Mouse (Mus musculus) heart, adult 9 months (tissue): Measurements from ENCODE around the gene Clec4g.

Experiments used
- DNase-seq, 2 experiments: peaks; one replicate each; pipeline ENCODE4 v3.0.0; 2022; ENCODE audit warnings: low spot score in 2 of 2

Gene Clec4g

DNA sequence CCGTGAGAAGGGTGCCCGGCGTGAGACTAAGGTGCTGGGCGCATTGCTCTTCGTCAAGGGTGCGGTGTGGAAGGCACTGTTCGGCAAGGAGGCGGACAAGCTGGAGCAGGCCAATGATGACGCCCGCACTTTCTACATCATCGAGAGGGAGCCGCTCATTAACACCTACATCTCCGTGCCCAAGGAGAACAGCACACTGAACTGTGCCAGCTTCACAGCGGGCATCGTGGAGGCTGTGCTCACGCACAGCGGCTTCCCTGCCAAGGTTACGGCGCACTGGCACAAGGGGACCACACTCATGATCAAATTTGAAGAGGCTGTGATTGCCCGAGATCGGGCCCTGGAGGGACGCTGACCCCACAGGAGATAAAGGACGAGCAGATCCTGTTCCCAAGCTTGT, 41.2 kb downstream of the Clec4g start:
- no peak for DNase-seq

DNA sequence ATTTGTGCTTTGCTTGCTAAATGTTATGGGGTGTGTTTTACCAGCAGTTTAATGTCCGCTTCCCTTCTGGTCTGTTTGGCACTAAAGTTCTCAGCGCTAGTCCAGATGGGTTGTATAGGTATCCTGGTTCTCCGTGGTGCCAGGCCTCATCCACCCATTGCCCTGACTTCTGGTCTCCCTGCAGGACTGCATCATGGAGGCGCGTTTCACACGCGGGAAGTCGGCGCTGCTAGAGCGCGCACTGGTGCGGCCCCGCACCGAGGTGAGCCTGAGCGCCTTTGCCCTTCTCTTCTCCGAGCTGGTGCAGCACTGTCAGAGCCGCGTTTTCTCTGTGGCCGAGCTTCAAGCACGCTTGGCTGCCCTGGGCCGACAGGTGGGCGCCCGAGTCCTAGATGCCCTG, 41.6 kb downstream of the Clec4g start:
- DNase-seq, result no peak

DNA sequence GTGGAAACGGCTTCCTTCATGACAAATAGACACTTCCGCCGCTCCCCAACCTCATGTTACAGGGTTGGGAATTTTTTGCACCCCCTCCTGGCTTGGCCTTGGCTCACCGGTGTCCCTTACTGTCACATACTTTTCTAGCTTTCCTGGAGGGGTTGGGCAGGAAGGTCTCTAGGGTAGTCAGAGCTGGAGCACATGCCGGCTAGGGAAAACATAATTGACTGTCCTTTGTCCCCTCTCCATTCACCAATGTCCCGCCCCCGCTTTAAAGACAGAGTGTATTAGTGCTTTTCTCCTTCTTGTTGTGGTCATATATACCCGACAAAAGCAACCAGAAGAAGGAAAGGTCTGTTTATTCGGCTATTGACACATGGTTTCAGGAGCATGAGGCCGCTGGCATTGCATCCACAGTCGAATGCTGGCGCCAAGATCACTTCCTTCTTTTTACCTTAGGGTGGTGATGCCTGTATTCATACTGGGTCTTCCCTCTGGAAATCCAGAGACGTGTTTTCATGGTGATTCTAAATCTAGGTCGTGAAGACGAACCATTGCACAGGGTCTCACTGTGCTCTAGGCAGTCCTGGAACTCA, 43.4 kb downstream of the Clec4g start:
- no peak for DNase-seq

DNA sequence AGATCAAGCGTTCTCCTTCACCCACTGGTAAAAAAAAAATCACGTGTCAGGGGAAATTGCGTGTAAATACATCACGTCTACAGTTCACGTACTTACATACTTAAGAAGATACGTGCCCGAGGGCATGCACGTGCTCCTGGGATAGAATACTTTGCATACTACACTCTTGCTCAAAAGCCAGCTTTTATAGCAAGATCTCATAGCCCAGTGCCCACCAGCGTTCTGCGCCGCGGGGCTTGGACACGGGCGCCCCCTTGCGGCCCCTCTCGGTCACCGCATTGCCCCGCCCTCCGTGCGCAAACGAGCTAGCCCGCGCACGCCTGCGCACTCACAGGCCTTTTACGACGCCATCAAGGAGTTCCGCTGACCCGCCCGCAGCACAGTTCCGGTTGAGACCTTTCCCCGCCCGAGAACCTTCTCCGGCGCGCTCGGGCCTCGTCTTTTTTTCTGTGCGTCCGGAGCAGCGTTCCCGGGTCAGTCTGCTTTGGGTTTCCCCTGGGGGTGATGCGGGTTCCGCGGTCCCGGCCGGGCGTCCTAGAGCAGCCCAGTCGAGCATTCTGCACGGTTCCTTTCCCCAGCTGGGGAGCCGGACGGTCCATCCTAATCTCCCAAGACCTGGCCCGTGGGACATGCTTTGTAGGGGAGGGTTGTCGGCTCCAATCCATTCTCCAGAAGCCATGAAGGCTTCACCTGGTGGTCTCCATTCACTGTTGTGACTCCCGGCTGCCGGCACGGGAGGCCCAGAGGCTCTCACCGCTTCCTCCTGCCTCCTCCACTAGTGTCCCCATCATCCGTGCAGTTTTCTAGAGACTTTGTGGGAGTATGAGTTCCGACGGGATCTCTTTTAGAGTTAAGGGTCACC, 44.1 kb downstream of the Clec4g start, which contains the start of gene Trappc5:
TSS of gene Trappc5 (plus strand) at position 169 of the 862 bp plus-strand sequence.
- peak; percentile 92 to 93 for DNase-seq

- DNase-seq, result no peak
Measured at GRCm38 (mm10) chr8:3674671-3675070, 45.8 kb downstream of the Clec4g start.

- DNase-seq, result peak; percentile 65 to 74
Measured at GRCm38 (mm10) chr8:3671980-3672491, 48.4 kb downstream of the Clec4g start, which contains the start of gene Fcor. Gene Fcor, minus strand, starts transcription at chr8:3672362.

DNA sequence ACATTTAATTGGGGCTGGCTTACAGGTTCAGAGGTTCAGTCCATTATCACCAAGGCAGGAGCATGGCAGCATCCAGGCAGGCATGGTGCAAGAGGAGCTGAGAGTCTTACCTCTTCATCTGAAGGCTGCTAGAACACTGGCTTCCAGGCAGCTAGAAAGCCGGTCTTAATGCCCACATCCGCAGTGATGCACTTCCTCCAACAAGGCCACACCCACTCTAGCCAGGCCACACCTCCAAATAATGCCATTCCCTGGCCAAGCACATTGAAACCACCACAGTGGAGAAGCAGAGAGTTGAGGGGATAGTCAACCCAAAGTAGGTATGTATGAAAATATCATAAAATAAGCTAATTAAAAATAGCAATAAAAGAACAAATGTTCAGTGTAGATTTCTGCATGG, 50.1 kb downstream of the Clec4g start:
- DNase-seq, result no peak

GRCm38 (mm10) chr8:3665507-3665906, 54.9 kb downstream of the Clec4g start, which contains the start of gene Mcemp1:
Gene Mcemp1, plus strand, starts transcription at chr8:3665754.
- DNase-seq, result no peak

DNA sequence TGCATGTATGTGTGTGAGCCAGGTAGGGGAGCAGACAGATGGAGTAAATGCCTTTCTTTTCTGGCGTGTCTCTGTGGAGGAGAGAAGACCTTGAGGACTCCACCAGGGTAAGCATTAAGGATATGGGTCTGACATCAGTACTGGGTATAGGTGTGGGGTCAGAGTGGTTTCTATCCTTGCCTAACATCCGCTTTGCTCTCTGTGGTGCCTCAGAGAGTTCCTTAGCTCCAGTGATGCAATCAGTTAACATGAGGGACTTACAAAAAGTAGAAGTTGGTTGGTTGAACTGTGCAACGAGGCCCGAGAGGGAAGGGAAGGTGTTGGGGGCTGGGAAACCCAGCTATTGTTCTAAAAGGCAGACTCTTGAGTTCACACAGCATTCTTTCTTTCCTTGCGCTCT, 56.0 kb downstream of the Clec4g start:
- no peak for DNase-seq

DNA sequence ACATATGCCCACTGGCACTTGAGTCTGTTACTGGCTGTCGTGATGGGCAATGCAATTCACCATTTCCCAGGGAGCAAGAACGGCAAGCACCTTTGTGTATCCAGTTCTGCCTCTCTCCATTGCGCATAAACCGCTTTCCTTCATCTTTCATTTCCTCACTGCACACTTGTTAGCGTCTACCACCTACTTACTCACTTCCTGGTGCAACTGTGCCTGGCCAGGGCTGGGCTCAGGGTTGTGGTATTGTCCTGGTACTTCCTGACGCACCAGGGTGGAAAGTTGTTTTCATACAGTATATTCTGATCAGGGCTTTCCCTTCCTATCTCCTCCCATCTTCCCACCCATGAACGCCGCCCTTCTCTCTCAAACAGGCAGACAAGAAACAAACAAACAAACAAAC, 59.6 kb downstream of the Clec4g start:
- no peak for DNase-seq
